Mouse (Mus musculus) myocyte (in vitro differentiated cells): ENCODE measurements around the gene Rapgef2.

Experiments used
- CEBPB ChIP-seq: IDR thresholded peaks from 2 replicates; pipeline ENCODE4 v1.6.1; 2011; ENCODE audit warnings: mild to moderate bottlenecking, moderate library complexity; ENCODE audit not compliant: poor library complexity, insufficient read depth, severe bottlenecking
- E2F4 ChIP-seq: IDR thresholded peaks from one replicate; pipeline ENCODE4 v1.6.1; 2011; ENCODE audit warnings: mild to moderate bottlenecking, control low read depth, moderate library complexity; ENCODE audit not compliant: insufficient read depth
- MAX ChIP-seq: IDR thresholded peaks from one replicate; pipeline ENCODE4 v1.6.1; 2011; ENCODE audit warnings: low read depth, mild to moderate bottlenecking, control low read depth
- MYOG ChIP-seq, 3 experiments: IDR thresholded peaks; one replicate each; pipeline ENCODE4 v1.6.1; 2011; ENCODE audit warnings: control low read depth in 2 of 3, low read depth in 2 of 3, mild to moderate bottlenecking in 2 of 3; ENCODE audit not compliant: insufficient read length in 2 of 3, control insufficient read depth in 1 of 3, insufficient read depth in 1 of 3
- POLR2A ChIP-seq: IDR thresholded peaks from one replicate; pipeline ENCODE4 v1.6.1; 2011; ENCODE audit warnings: low read depth, mild to moderate bottlenecking, control low read depth, moderate library complexity; ENCODE audit not compliant: insufficient read length
- POLR2AphosphoS2 ChIP-seq: IDR thresholded peaks from one replicate; pipeline ENCODE4 v1.6.1; 2011; ENCODE audit warnings: low read depth, control low read depth; ENCODE audit not compliant: insufficient read length
- SRF ChIP-seq: IDR thresholded peaks from one replicate; pipeline ENCODE4 v1.6.1; 2011; ENCODE audit warnings: low read depth; ENCODE audit not compliant: control insufficient read depth, insufficient read length
- USF1 ChIP-seq: IDR thresholded peaks from one replicate; pipeline ENCODE4 v1.6.1; 2011; ENCODE audit warnings: low read depth, mild to moderate bottlenecking, control low read depth, moderate library complexity

- no peak for TF ChIP-seq POLR2A
- no peak for TF ChIP-seq CEBPB
- TF ChIP-seq USF1: no peak
- no peak for TF ChIP-seq E2F4
- no peak for TF ChIP-seq POLR2AphosphoS2
- TF ChIP-seq SRF: no peak
- TF ChIP-seq MAX: no peak
- TF ChIP-seq MYOG (IDR thresholded peaks at IDR 0.05; ENCODE audit: control insufficient read depth in 1 of 3, insufficient read depth in 1 of 3, insufficient read length in 2 of 3, low read depth in 2 of 3): no peak
These were observed 94.8 kb downstream of the Rapgef2 start for GRCm38 (mm10) chr3:79191471-79191870.
